Mouse (Mus musculus) forebrain, postnatal 0 days (tissue): ENCODE results near the gene Znrf3. TPM values are rescaled to one million over a fixed set of nuclear protein-coding genes. Genes with fewer than 3 reads are reported as not detected.

ENCODE experiments used
- ATAC-seq: fragments of 200-750 bp; cut with Nextera tagmentation; 2 replicates; pipeline ENCODE4 v1.8.0; 2017; ENCODE audit warnings: mild to moderate bottlenecking, moderate library complexity
- DNase-seq: peaks from one replicate; pipeline ENCODE4 v3.0.0-alpha.2; 2015
- H3K27ac ChIP-seq: fragments of 300-500 bp; sonication (generic); 2 replicates; pipeline ENCODE4 v1.5.1; 2014; ENCODE audit warnings: low read depth, mild to moderate bottlenecking, antibody characterized with exemption, low read length, moderate library complexity, mixed read lengths
- H3K27me3 ChIP-seq: fragments of 300-500 bp; sonication (generic); 2 replicates; pipeline ENCODE4 v1.6.1; 2014; ENCODE audit warnings: mild to moderate bottlenecking, low read length, mixed read lengths; ENCODE audit not compliant: insufficient read depth
- H3K36me3 ChIP-seq: fragments of 300-500 bp; sonication (generic); 2 replicates; pipeline ENCODE4 v1.6.1; 2014; ENCODE audit warnings: mild to moderate bottlenecking, moderate library complexity; ENCODE audit not compliant: insufficient read depth
- H3K4me1 ChIP-seq: fragments of 300-500 bp; sonication (generic); 2 replicates; pipeline ENCODE4 v1.6.1; 2014; ENCODE audit warnings: antibody characterized with exemption; ENCODE audit not compliant: insufficient read depth
- H3K4me2 ChIP-seq: fragments of 300-500 bp; sonication (generic); 2 replicates; pipeline ENCODE4 v1.6.1; 2014; ENCODE audit warnings: low read depth, mild to moderate bottlenecking, moderate library complexity
- H3K4me3 ChIP-seq: fragments of 300-500 bp; sonication (generic); 2 replicates; pipeline ENCODE4 v1.5.1; 2014; ENCODE audit warnings: low read depth, low read length, mixed read lengths
- H3K9ac ChIP-seq: fragments of 300-500 bp; sonication (generic); 2 replicates; pipeline ENCODE4 v1.6.1; 2014; ENCODE audit warnings: mild to moderate bottlenecking
- H3K9me3 ChIP-seq: fragments of 300-500 bp; sonication (generic); 2 replicates; pipeline ENCODE4 v1.6.1; 2016; ENCODE audit warnings: low read length
- CTCF ChIP-seq: sonication (generic); IDR thresholded peaks from 2 replicates; pipeline ENCODE4 v1.5.1; 2016; ENCODE audit warnings: antibody characterized with exemption, control low read depth, low read depth
- WGBS: fragments of 180-500 bp; shearing (Covaris S2); extraction: QIAGEN DNeasy Blood & Tissue Kit; methylation state at CpG from one replicate; pipeline ENCODE4 v1.1.7; 2014; 5-methylcytosine and 5-hydroxymethylcytosine counted together
- polyA plus RNA-seq: library from polyadenylated mRNA; unstranded; fragments of >200 nt; fragmentation: Nextera tagmentation; extraction: Ambion mirVana; gene quantifications from 2 replicates; pipeline ENCODE4 v1.2.1, GENCODE M21; 2015
- total RNA-seq: library from RNA; depleted of rRNA; stranded (reverse); fragments of >200 nt; gene quantifications from 2 replicates; pipeline ENCODE4 v1.2.3, GENCODE M21; 2014; rRNA removed

The Znrf3 gene
- total and polyA plus RNA-seq, 2 experiments from 2014 or later: 8.3 to 9.1 TPM

- WGBS: 80% methylated on average over 8 of the region's 8 CpGs
- Histone ChIP-seq H3K36me3 (0 out of 2 replicates have a peak, but pooled peaks cover under 1% of the 10 kb centered on the region), H3K27ac (no peak overlapping the region), H3K9ac (no peak overlapping the region), H3K4me1 (peaks cover 13% of the 10 kb centered on the region), H3K4me3 (no peak overlapping the region), H3K9me3 (no peaks in the 10 kb centered on the region), H3K4me2 (no peak overlapping the region), H3K27me3 (no peaks in the 10 kb centered on the region)
- no peak for ATAC-seq
- TF ChIP-seq CTCF: no peak
- no peak for DNase-seq
Observed at GRCm38 (mm10) chr11:5242158-5242557, 202.5 kb downstream of the Znrf3 start.

- Histone ChIP-seq H3K4me1 (peaks cover 10% of the 10 kb centered on the region), H3K9ac (no peak overlapping the region), H3K36me3 (0 out of 2 replicates have a peak, but pooled peaks cover 3% of the 10 kb centered on the region), H3K4me2 (no peak overlapping the region), H3K9me3 (no peaks in the 10 kb centered on the region), H3K4me3 (no peak overlapping the region), H3K27me3 (no peaks in the 10 kb centered on the region), H3K27ac (peak overlapping the region; percentile 23; the same call in 1 of the 2 replicates)
- DNase-seq (no peak), ATAC-seq (peak; percentile 18; the same call in 1 of the 2 replicates)
- WGBS: 14% methylated on average over 10 of the region's 10 CpGs
- TF ChIP-seq CTCF: no peak
Observed at GRCm38 (mm10) chr11:5239706-5240690, 204.6 kb downstream of the Znrf3 start.

Other genes starting within 250 kb of the Znrf3 start
- gene Kremen1, start 183.3 kb downstream of the Znrf3 start, total RNA-seq: 7.5 and 9.7 TPM in 2 replicates
- gene Kremen1, start 183.3 kb downstream of the Znrf3 start, polyA plus RNA-seq: 2.3 and 2.9 TPM in 2 replicates
- 120 and 140 TPM in 2 replicates for gene Xbp1, start 75.8 kb upstream of the Znrf3 start, total RNA-seq
- gene Xbp1, start 75.8 kb upstream of the Znrf3 start, polyA plus RNA-seq: 100 and 107 TPM in 2 replicates
- gene Ccdc117, start 97.3 kb upstream of the Znrf3 start, total RNA-seq: 14.4 and 14.7 TPM in 2 replicates
- gene Ccdc117, start 97.3 kb upstream of the Znrf3 start, polyA plus RNA-seq: 6.6 and 7.0 TPM in 2 replicates
- gene Ankrd36, start 124.8 kb upstream of the Znrf3 start, total RNA-seq: 0.24 TPM in 1 of 2 replicates, not detected in the other
- not detected in 2 replicates for gene Ankrd36, start 124.8 kb upstream of the Znrf3 start, polyA plus RNA-seq